Mouse (Mus musculus): ENCODE measurements at regions not wholly inside any gene's neighbourhood (a gene's known extent, or its start where the extent isn't known, plus 50 kb on each side); places are given as distances from the start of the nearest gene placed in this dataset.

- no peak for TF ChIP-seq POLR2A (IDR thresholded peaks at IDR 0.05; ENCODE audit: low read depth, low read length)
- no peak for TF ChIP-seq CTCF (conservative IDR thresholded peaks at IDR 0.05 in 1 of 2, IDR thresholded peaks at IDR 0.05 in 1 of 2; ENCODE audit: low read depth in 2 of 2, low read length in 2 of 2)
- no peak for TF ChIP-seq SIN3A (IDR thresholded peaks at IDR 0.05; ENCODE audit: low read length)
These were observed 369.1 kb upstream of the Npvf start for GRCm38 (mm10) chr6:51023361-51023760.
